In genomic region chr4:153603936-153604335, GRCm38 (mm10) we compare ENCODE assay signal across 12 mouse cellular contexts.
A peak's percentile ranks its signal among the peaks of the same experiment; 100 is the strongest.
DNase-seq lines count a peak whose midpoint lies in the region; ATAC-seq and TF ChIP-seq lines count a peak whose summit lies in the region.
"Had no signal": no experiment of that assay in that cellular context is flagged by ENCODE, and none has a peak within 500 bp of the region (broad histone marks: within the 10 kb centered on the region; RNA-seq: fewer than 3 reads in every experiment).

No protein-coding gene starts in this region.

- H3K4me1 ChIP-seq in hindbrain, postnatal 0 days (ENCODE audit: insufficient read depth, low read length), result peaks cover 11% of the 10 kb centered on the region; the same call in 1 of the 2 replicates
- H3K4me1 ChIP-seq in hindbrain, embryonic 10.5 days (replicated peaks), result peaks cover 21% of the 10 kb centered on the region
- no peaks in the 10 kb centered on the region for H3K4me1 ChIP-seq in intestine, postnatal 0 days (replicated peaks; ENCODE audit: control insufficient read depth, insufficient read depth, low read length)
- H3K4me1 ChIP-seq: megakaryocyte, embryonic 14.5 days had no signal

- TF ChIP-seq CTCF in hindbrain, postnatal 0 days (IDR thresholded peaks at IDR 0.05; ENCODE audit: low read depth), result no peak
- no peak for TF ChIP-seq CTCF in intestine, postnatal 0 days (IDR thresholded peaks at IDR 0.05; ENCODE audit: low read depth)

- 52% methylated on average over 7 of the region's 7 CpGs for WGBS in hindbrain, postnatal 0 days
- WGBS in hindbrain, embryonic 10.5 days, result 81% methylated on average over 7 of the region's 7 CpGs
- 80% methylated on average over 7 of the region's 7 CpGs for WGBS in intestine, postnatal 0 days

- H3K9ac ChIP-seq in hindbrain, postnatal 0 days (replicated peaks; ENCODE audit: low read length), result no peak overlapping the region
- H3K9ac ChIP-seq in intestine, postnatal 0 days (ENCODE audit: low read depth, low read length), result no peak overlapping the region
- H3K9ac ChIP-seq: forebrain, postnatal 0 days; neural tube, embryonic 12.5 days had no signal

- ATAC-seq in hindbrain, postnatal 0 days, result no peak
- no peak for ATAC-seq in intestine, postnatal 0 days
- ATAC-seq: forebrain, postnatal 0 days had no signal

- H3K27ac ChIP-seq in hindbrain, postnatal 0 days, result no peak overlapping the region
- H3K27ac ChIP-seq in hindbrain, embryonic 10.5 days, result no peak overlapping the region
- no peak overlapping the region for H3K27ac ChIP-seq in intestine, postnatal 0 days (ENCODE audit: low read depth, low read length)
- H3K27ac ChIP-seq: neural tube, embryonic 12.5 days had no signal

- DNase-seq in hindbrain, postnatal 0 days (ENCODE audit: low spot score), result peak; percentile 40
- no peak for DNase-seq in hindbrain, embryonic 10.5 days (ENCODE audit: low spot score)
- peak; percentile 55 to 75 for DNase-seq in adrenal gland, adult 18-20 months (ENCODE audit: low spot score in 2 of 2)
- peak; percentile 8 for DNase-seq in cerebellum, adult 8-10 months
- peak; percentile 27 to 51 for DNase-seq in heart, adult 9 months (ENCODE audit: low spot score in 2 of 2)
- DNase-seq in thymus, postnatal 0 days (ENCODE audit: low spot score), result no peak
- no peak for DNase-seq in spleen, postnatal 10 days (ENCODE audit: low spot score in 2 of 2)
- DNase-seq: forebrain, postnatal 0 days; kidney, postnatal 4 days had no signal

- H3K27me3 ChIP-seq in hindbrain, postnatal 0 days (ENCODE audit: insufficient read depth, low read length), result no peaks in the 10 kb centered on the region
- no peaks in the 10 kb centered on the region for H3K27me3 ChIP-seq in hindbrain, embryonic 10.5 days (ENCODE audit: insufficient read depth, poor library complexity, severe bottlenecking)
- H3K27me3 ChIP-seq in intestine, postnatal 0 days (replicated peaks; ENCODE audit: control insufficient read depth, insufficient read depth, low read length), result no peaks in the 10 kb centered on the region
- H3K27me3 ChIP-seq: megakaryocyte, embryonic 14.5 days; neural tube, embryonic 12.5 days had no signal

- no peak overlapping the region for H3K4me2 ChIP-seq in hindbrain, postnatal 0 days (ENCODE audit: low read depth, low read length)
- no peak overlapping the region for H3K4me2 ChIP-seq in intestine, postnatal 0 days (replicated peaks; ENCODE audit: low read depth)
- H3K4me2 ChIP-seq: neural tube, embryonic 12.5 days had no signal

- no peak overlapping the region for H3K4me3 ChIP-seq in hindbrain, postnatal 0 days (ENCODE audit: low read length)
- no peak overlapping the region for H3K4me3 ChIP-seq in hindbrain, embryonic 10.5 days
- no peak overlapping the region for H3K4me3 ChIP-seq in intestine, postnatal 0 days (ENCODE audit: low read depth, low read length)
- H3K4me3 ChIP-seq: megakaryocyte, embryonic 14.5 days; neural tube, embryonic 12.5 days had no signal

- H3K36me3 ChIP-seq in hindbrain, postnatal 0 days (ENCODE audit: insufficient read depth, low read length), result no peaks in the 10 kb centered on the region
- H3K36me3 ChIP-seq in hindbrain, embryonic 10.5 days, result no peaks in the 10 kb centered on the region
- H3K36me3 ChIP-seq in intestine, postnatal 0 days (ENCODE audit: control insufficient read depth, insufficient read depth), result no peaks in the 10 kb centered on the region
- H3K36me3 ChIP-seq: neural tube, embryonic 12.5 days had no signal

- no peaks in the 10 kb centered on the region for H3K9me3 ChIP-seq in hindbrain, postnatal 0 days (ENCODE audit: low read length)
- H3K9me3 ChIP-seq in hindbrain, embryonic 10.5 days, result no peaks in the 10 kb centered on the region
- H3K9me3 ChIP-seq in intestine, postnatal 0 days (ENCODE audit: control insufficient read depth), result no peaks in the 10 kb centered on the region
- H3K9me3 ChIP-seq: neural tube, embryonic 12.5 days had no signal

Comparison
In these comparisons a context has a peak if more than half of its experiments do, and no peak if none do; other contexts are left out.
1. DNase-seq: peak in hindbrain, postnatal 0 days (single experiment), adrenal gland, adult 18-20 months (2 of 2), cerebellum, adult 8-10 months (single experiment) and heart, adult 9 months (2 of 2); none in hindbrain, embryonic 10.5 days (single experiment), thymus, postnatal 0 days (single experiment) and spleen, postnatal 10 days (0 of 2).